Mouse (Mus musculus) liver, postnatal 0 days (tissue): ENCODE data around the gene Gramd1a. TPM values are rescaled to one million over a fixed set of nuclear protein-coding genes. Genes with fewer than 3 reads are reported as not detected.
A peak's percentile ranks its signal among the peaks of the same experiment; 100 is the strongest.

Source experiments
- ATAC-seq: fragments of 200-750 bp; cut with Nextera tagmentation; 2 replicates; pipeline ENCODE4 v1.8.0; 2017; ENCODE audit warnings: mild to moderate bottlenecking, moderate library complexity
- DNase-seq: peaks from one replicate; pipeline ENCODE4 v3.0.0-alpha.2; 2016
- H3K27ac ChIP-seq: fragments of 300-500 bp; sonication (generic); 2 replicates; pipeline ENCODE4 v1.5.1; 2014; ENCODE audit warnings: antibody characterized with exemption, moderate library complexity, mild to moderate bottlenecking, low read depth
- H3K27me3 ChIP-seq: fragments of 300-500 bp; sonication (generic); 2 replicates; pipeline ENCODE4 v1.6.1; 2014; ENCODE audit warnings: low read length, control low read depth, mixed read lengths; ENCODE audit not compliant: insufficient read depth
- H3K36me3 ChIP-seq: fragments of 300-500 bp; sonication (generic); replicated peaks from 2 replicates; pipeline ENCODE4 v1.6.1; 2014; ENCODE audit warnings: mild to moderate bottlenecking, control low read depth, low read length, moderate library complexity, mixed read lengths; ENCODE audit not compliant: insufficient read depth
- H3K4me1 ChIP-seq: fragments of 300-500 bp; sonication (generic); 2 replicates; pipeline ENCODE4 v1.6.1; 2014; ENCODE audit warnings: antibody characterized with exemption, mild to moderate bottlenecking, control low read depth; ENCODE audit not compliant: insufficient read depth
- H3K4me2 ChIP-seq: fragments of 300-500 bp; sonication (generic); 2 replicates; pipeline ENCODE4 v1.6.1; 2014; ENCODE audit warnings: low read depth, mild to moderate bottlenecking, low read length, moderate library complexity, mixed read lengths
- H3K4me3 ChIP-seq: fragments of 300-500 bp; sonication (generic); 2 replicates; pipeline ENCODE4 v1.5.1; 2014; ENCODE audit warnings: low read depth, low read length
- H3K9ac ChIP-seq: fragments of 300-500 bp; sonication (generic); replicated peaks from 2 replicates; pipeline ENCODE4 v1.6.1; 2014; ENCODE audit warnings: mild to moderate bottlenecking, moderate library complexity
- H3K9me3 ChIP-seq: fragments of 300-500 bp; sonication (generic); 2 replicates; pipeline ENCODE4 v1.6.1; 2016; ENCODE audit warnings: mild to moderate bottlenecking, control low read depth, low read length, mixed read lengths
- CTCF ChIP-seq: sonication (generic); IDR thresholded peaks from 2 replicates; pipeline ENCODE4 v1.5.1; 2016; ENCODE audit warnings: antibody characterized with exemption, low read depth
- EP300 ChIP-seq: IDR thresholded peaks from 2 replicates; pipeline ENCODE4 v1.6.1; 2016; ENCODE audit warnings: antibody characterized with exemption, low read depth, mild to moderate bottlenecking
- WGBS: fragments of 180-500 bp; shearing (Covaris S2); extraction: QIAGEN DNeasy Blood & Tissue Kit; methylation state at CpG from one replicate; pipeline ENCODE4 v1.1.7; 2014; ENCODE audit not compliant: insufficient replicate concordance; 5-methylcytosine and 5-hydroxymethylcytosine counted together
- polyA plus RNA-seq: library from polyadenylated mRNA; unstranded; fragments of >200 nt; fragmentation: Nextera tagmentation; extraction: Ambion mirVana; gene quantifications from 2 replicates; pipeline ENCODE4 v1.2.1, GENCODE M21; 2015

Gene Gramd1a
- 7.1 and 8.9 TPM in 2 replicates for polyA plus RNA-seq

DNA sequence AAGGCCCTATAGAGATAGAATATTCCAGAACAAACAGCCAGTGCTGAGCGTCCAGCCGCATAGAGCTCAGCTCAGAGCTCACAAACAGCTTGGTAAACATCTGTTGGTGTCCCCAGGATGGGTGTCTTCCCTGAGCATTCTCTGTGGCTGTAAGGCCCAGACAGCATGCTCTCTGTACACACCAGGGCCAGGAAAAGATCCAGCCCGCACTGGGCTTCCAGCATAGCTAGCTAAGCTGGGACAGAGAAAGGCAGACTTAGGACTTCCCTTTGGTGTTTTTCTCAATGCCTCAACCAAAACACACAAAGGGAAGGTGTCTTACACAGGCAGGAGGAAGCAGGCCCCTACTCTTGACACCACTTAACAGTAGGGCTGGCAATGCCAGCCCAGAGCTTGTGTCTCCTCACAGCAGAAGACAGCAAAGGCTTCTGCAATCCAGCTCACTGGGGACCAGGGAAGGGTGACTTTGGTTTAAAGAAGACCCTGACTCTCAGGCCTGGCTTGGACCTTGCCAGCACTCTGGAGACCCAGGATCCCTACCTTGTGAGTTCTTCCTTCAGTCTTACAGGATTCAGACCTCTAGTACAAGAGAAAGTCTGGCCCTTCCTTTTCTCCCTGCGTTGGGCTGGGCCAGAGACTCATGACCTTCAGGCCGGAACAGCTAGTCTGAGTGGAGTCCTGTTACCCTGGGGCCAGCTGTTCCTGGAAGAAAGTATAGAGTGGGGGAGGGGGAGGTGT is at the start of gene Gramd1a:
Gramd1a (minus strand) TSS at position 601 of the 738 bp plus-strand sequence.
- H3K27ac ChIP-seq, result peak within 1 kb of the TSS; percentile 79

DNA sequence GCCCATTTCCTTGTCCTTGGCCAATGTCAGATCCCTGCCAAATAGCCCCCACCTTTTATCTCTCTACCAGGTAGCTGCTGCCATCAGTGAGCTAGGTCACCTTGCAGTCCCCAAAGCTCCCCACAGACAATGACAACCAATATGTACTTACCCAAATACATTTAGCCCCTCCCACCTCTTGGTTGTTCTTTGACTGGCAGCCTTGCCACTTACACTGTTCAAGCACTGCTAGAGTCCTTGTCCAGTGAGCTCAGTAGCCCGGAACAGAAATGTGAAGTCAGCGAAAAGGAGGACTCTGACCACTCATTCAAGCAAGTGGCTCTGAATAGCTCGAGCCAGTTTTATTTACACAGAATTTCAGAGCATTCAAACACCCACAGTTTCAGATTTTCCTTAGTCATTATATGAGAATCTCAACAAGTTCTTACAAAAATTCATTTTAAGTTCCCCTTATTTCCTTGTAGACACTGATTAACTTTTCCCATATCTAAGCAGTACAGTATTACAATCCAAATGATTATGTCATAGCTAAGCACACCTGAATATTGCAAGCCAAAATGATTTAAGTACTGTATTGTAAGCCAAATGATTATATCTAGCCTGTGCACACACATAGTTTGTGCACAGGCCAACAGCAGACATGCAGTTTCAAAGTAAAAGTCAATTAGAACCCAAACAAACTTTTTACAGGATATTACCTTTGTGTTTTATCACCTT is 40.1 kb upstream of the Gramd1a start:
- Histone ChIP-seq H3K27ac (no peak overlapping the region), H3K36me3 (no peaks in the 10 kb centered on the region), H3K9me3 (no peaks in the 10 kb centered on the region), H3K27me3 (no peaks in the 10 kb centered on the region), H3K9ac (no peak overlapping the region), H3K4me3 (no peak overlapping the region), H3K4me2 (no peak overlapping the region), H3K4me1 (no peaks in the 10 kb centered on the region)
- WGBS, result 65% methylated on average over 3 of the region's 3 CpGs
- no peak for TF ChIP-seq CTCF
- no peak for TF ChIP-seq EP300
- DNase-seq, result no peak
- no peak for ATAC-seq

More for the DNA sequence above, at the start of gene Gramd1a:
- Histone ChIP-seq H3K9me3 (no peaks in the 10 kb centered on the region), H3K27me3 (no peaks in the 10 kb centered on the region), H3K4me1 (peaks cover 26% of the 10 kb centered on the region), H3K9ac (peak within 1 kb of the TSS; percentile 48; the same call in 1 of the 2 replicates), H3K4me3 (peak within 1 kb of the TSS; percentile 17; the same call in 1 of the 2 replicates), H3K36me3 (no peaks in the 10 kb centered on the region), H3K4me2 (peak within 1 kb of the TSS; percentile 53)
- 54% methylated on average over 5 of the region's 5 CpGs for WGBS
- TF ChIP-seq EP300 (no peak), CTCF (no peak)
- no peak for DNase-seq
- no peak for ATAC-seq

DNA sequence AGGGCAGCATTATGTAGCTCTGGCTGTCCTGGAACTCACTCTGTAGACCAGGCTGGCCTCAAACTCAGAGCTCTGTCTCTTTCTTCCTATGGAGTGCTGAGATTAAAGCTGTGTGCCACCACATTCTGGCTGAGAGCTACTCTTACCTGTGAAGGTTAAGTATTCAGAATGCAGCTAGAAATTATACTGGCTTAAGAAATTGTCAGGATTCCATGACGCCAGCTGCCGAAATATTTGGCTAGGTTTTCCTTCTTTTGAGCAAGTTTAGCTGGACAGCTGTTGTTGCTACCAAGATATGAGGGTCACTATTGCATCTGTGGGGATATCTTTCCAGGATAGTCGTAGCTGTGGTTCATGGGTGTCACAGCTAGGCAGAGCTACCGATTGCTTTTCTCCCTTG is 29.0 kb upstream of the Gramd1a start:
- H3K4me3 ChIP-seq, result no peak overlapping the region
- H3K27me3 ChIP-seq, result no peaks in the 10 kb centered on the region
- H3K9me3 ChIP-seq, result no peaks in the 10 kb centered on the region
- ATAC-seq, result no peak
- no peak overlapping the region for H3K27ac ChIP-seq
- DNase-seq, result no peak
- H3K4me2 ChIP-seq, result no peak overlapping the region
- no peaks in the 10 kb centered on the region for H3K36me3 ChIP-seq
- WGBS, result 73% methylated on average over 4 of the region's 4 CpGs
- TF ChIP-seq CTCF (no peak), EP300 (no peak)
- H3K4me1 ChIP-seq, result no peaks in the 10 kb centered on the region
- no peak overlapping the region for H3K9ac ChIP-seq

DNA sequence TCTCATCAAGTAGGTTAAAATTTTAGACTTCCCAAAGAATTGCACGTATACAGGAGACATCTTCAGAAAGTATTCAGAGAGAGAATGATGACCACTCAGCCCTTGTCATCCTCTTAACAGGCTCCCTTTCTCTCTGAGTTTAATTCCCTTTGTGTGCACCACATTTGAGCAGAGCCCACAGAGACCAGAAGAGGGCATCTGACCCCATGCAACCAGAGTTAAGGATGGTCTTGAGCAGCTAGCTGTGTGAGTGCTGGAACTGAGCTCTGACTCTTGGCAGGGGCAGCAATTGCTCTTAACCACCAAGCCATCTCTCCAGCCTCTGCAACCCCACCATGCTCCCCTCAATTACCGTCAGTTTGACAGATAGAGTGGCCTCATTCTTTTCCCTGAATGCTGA is 27.2 kb upstream of the Gramd1a start:
- no peaks in the 10 kb centered on the region for H3K36me3 ChIP-seq
- H3K9me3 ChIP-seq, result no peaks in the 10 kb centered on the region

DNA sequence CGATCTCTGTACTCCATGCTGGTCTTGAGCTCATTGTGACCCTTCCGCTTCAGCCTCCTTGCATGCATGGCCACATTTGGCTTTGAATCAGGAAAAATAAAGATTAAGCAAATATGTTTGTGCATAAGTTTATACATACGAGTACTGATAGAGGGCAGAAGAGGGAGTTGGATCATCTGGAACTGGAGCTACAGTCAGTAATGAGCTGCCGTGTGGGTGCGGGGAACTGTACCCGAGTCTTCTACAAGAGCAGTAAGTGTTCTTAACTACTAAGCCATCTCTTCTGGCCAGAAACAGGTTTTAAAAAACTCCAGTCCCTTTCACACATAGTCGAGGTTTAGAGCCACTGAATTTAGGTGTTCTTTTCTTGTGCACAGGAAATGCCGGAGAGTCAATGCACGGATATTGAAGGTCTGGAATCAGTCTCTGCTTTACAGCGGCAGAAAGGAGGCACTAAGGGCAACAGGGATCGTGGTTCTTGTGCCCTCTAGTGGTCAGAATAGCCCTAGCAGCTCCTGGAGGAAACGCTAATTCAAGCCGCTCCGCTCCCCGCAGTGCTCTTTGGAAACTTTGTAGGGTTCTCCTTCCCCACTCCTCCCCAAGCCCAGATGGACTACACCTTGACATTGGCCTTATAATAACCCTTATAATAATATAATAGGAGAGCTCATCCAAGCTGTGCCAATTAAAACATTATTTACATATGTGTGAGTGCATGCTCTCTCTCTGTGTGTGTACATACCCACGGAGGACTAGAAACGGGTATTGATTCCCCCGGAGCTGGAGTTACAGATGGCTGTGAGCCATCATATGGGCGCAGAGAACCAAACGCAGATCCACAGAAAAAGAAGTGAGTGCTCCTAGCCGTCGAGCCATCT is 21.4 kb upstream of the Gramd1a start:
- Histone ChIP-seq H3K4me2 (peak overlapping the region; percentile 4; the same call in 1 of the 2 replicates), H3K9me3 (no peaks in the 10 kb centered on the region), H3K36me3 (no peaks in the 10 kb centered on the region), H3K27me3 (peaks cover 5% of the 10 kb centered on the region; the same call in 1 of the 2 replicates), H3K4me3 (no peak overlapping the region), H3K27ac (no peak overlapping the region), H3K4me1 (0 out of 2 replicates have a peak, but pooled peaks cover 3% of the 10 kb centered on the region), H3K9ac (no peak overlapping the region)
- ATAC-seq, result peak; percentile 70
- DNase-seq, result peak; percentile 74
- 21% methylated on average over 22 of the region's 22 CpGs for WGBS
- TF ChIP-seq CTCF (peak; percentile 94), EP300 (no peak)

More for the DNA sequence above, 27.2 kb upstream of the Gramd1a start:
- Histone ChIP-seq H3K27ac (no peak overlapping the region), H3K4me1 (no peaks in the 10 kb centered on the region), H3K9ac (no peak overlapping the region), H3K4me2 (no peak overlapping the region), H3K4me3 (no peak overlapping the region), H3K27me3 (no peaks in the 10 kb centered on the region)
- ATAC-seq (no peak), DNase-seq (no peak)
- WGBS, result 37% methylated on average over 2 of the region's 2 CpGs
- TF ChIP-seq CTCF (peak; percentile 45), EP300 (no peak)
